Mouse (Mus musculus) heart, adult 10 weeks (tissue): ENCODE measurements around the gene Efnb1. TPM values are rescaled to one million over a fixed set of nuclear protein-coding genes. Genes with fewer than 3 reads are reported as not detected.

Experiments used
- polyA plus RNA-seq: library from polyadenylated mRNA; stranded (reverse); fragments of 350-450 nt; fragmentation: Illumina TruSeq; extraction: RNeasy Lipid Tissue Mini Kit (QIAGEN cat#74804); gene quantifications from one replicate; pipeline ENCODE4 v1.2.3, GENCODE M21; 2014; ENCODE audit warnings: low read depth, low replicate concordance

Gene Efnb1
- 14.7 TPM for polyA plus RNA-seq

DNA sequence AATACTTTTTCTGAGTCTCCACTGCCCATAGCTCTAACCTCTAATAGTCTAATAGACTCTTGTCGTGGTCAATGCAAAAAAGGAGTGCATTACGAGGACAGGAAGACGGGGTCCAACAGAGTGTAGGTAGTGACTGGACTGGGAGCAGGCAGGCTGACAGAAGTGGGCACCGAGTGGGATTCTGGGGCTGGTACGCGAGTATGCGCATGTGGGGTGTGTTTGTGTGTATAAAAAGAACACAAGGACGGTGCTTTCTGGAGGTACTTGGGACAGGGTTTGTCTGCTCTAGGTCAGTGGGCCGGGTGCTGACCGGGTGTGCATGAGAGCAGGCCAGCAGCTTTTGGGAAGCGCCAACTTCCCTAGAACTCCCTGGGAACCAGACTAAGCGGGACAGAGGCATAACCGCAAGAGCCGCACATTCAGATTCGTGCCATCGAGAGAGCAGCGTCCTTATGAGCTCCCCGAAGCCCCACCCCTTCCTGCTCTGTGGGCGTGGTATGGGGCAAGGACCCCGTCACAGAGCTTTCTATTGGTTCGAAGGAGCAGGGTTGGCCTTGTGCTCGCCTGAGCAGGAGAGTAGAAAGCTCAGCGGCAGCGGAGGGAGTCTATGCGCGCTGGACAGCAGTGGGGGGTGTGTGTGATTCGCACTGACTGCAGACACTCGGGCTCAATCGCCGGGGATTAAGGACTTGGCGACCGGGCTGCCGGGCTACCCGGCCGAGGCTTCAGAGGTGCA lies at the start of gene Efnb1:
TSS of gene Efnb1 (plus strand) at position 608 of the 736 bp plus-strand sequence.

Other genes starting within 250 kb of the Efnb1 start
- gene Ophn1, start 245.1 kb upstream of the Efnb1 start, polyA plus RNA-seq, result 11.9 TPM
- 14.8 TPM for gene Yipf6, start 199.8 kb upstream of the Efnb1 start, polyA plus RNA-seq
- gene Stard8, start 132.9 kb upstream of the Efnb1 start, polyA plus RNA-seq, result 29.6 TPM